Mouse (Mus musculus): ENCODE results near the gene Gm5678. TPM values are rescaled to one million over a fixed set of nuclear protein-coding genes. Genes with fewer than 3 reads are reported as not detected.
"Not testable (repeated sequence)": the region's sequence is repeated elsewhere in the genome, so short reads cannot be mapped to it uniquely, and the experiment has no call there.

The Gm5678 gene
- polyA plus RNA-seq, 1 experiment, result 0.28 TPM

DNA sequence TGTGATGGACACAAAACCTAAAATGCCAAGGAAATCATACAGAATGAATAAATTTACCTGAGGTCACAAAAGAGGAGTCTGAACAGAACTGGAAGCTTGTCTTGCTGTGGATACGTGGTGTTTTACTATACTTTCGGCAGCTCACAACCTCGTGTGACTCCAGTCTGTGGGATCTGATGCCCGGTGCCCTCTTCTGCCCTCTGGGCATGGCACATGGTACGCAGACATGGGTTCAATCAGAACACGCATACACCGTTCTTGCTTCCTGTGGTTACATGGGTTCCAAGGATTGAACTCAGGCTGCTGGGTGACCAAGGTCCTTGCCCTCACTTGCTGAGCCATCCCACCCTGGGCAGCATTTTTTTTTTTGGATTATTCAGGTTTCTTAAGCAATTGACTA lies 21.8 kb upstream of the Gm5678 start:
- no peak for DNase-seq (ENCODE audit: extremely low spot score in 1 of 2, low spot score in 1 of 2)

DNA sequence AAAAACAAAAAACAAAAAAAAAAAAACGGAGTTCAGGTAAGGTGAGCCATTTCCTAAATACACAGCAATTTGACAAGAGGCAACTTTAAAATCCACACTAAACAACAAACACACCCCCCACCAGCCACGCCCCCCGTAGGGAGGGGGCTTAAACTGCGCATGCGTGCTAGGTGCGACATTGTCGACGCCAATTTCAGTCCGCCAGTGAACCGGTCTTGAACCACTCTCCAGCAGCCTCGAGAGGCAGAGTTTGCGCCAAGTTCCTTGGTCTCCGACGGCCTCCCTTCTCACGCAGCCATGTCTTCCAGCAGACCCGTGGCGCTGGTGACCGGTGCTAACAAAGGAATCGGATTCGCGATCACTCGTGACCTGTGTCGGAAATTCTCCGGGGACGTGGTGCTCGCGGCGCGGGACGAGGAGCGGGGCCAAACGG lies 20.2 kb upstream of the Gm5678 start:
- DNase-seq (ENCODE audit: extremely low spot score in 1 of 2, low spot score in 1 of 2), result peak in 1 of 2 experiments; percentile 83

DNA sequence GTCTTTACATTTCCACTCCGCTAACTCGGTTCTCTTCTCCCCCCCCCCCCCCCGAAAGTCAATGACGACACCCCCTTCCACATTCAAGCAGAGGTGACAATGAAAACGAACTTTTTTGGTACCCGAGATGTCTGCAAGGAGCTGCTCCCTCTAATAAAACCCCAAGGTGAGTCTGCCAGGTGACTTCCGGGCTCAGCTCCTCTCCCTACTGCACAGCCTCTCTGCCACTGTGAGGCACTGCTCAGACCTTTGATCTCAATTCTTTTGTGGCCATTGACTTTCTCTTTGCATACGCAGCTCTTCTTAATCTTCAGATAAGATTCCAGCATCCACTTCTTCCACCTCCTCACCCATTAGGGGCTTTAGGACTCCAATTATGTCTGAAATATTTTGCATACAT lies 19.2 kb upstream of the Gm5678 start:
- no peak for DNase-seq (ENCODE audit: extremely low spot score in 1 of 2, low spot score in 1 of 2)

DNA sequence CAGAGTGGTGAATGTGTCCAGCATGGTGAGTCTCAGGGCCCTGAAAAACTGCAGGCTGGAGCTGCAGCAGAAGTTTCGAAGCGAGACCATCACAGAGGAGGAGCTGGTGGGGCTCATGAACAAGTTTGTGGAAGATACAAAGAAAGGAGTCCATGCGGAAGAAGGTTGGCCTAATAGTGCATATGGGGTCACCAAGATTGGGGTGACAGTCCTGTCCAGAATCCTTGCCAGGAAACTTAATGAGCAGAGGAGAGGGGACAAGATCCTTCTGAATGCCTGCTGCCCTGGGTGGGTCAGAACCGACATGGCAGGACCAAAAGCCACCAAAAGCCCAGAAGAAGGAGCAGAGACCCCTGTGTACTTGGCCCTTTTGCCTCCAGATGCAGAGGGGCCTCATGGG lies 18.1 kb upstream of the Gm5678 start:
- DNase-seq (ENCODE audit: extremely low spot score in 1 of 2, low spot score in 1 of 2), result no peak

DNA sequence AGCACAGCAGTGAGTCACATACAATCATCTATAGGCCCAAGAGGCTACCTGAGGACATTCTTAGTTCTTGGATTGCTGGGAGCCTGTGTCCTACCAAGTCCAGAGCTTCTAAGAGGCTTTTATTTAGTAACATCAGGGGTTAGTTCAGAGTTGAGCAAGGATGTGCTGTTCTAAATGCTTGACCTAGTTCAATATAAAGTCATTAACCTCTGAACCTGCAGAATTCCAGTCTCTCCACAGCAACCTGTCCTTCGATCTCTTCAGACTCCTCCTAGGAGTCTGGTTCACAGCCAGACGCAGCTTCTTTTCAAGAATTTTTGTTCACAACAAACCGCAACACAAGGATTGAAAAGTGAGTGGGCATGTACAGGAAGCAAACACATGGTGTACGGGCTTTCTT lies 16.9 kb upstream of the Gm5678 start:
- no peak for DNase-seq (ENCODE audit: extremely low spot score in 1 of 2, low spot score in 1 of 2)

DNA sequence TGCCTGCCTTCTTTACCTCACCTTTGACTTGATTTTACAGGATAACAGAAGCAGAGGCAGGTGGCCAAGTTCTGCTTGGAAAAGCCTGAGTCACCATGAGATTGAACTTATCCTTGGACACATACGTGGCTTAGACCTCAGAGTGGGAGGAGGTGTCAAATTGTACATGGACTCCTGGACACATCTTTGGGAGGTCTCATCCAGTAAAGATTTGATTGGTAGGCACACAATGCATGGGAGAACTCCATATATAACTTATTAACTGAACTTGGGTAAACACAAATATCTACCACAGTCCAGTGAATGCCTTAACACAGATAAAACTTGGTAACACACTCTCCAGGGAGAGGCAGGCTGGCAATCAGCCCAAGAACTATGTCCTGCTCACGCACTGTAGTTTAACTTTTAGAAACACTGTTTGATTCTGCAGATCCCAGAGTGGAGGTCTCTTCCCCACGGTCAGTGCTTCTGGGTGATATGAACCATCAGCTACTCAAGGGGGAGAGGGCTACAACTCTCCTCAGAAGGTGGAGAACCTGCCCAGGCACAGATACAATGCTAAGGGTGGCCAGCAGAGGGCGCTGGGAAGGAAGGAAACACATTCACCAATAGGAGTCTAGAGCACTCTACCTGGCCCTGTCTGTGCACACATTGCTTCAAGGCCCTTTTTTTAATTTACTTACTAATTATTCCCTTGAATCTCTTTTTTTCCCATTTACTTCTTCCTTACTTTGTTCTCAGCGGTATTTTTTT lies 12.6 kb upstream of the Gm5678 start:
- DNase-seq (ENCODE audit: extremely low spot score in 1 of 2, low spot score in 1 of 2), result peak in 1 of 2 experiments; percentile 80

DNA sequence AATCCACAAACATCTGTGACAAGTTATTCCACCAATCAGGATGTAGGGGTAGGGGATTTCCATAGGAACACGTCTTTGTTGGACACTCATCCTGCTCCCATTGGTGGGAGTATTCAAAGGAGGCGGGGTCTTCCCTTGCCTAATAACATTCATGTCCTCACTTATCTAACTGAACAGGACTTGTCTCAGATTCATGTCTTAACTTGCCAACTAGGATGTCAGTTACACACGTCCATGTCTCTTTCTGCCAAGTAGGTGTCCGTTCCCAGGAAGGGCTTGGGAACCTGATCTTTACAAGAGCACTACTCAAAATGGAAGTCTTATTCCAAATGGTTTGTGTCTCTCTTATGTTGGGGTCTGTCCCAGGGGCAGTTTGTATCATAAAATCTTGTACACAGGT lies 4.1 kb upstream of the Gm5678 start:
- not testable (repeated sequence) for DNase-seq (ENCODE audit: extremely low spot score in 1 of 2, low spot score in 1 of 2)

DNA sequence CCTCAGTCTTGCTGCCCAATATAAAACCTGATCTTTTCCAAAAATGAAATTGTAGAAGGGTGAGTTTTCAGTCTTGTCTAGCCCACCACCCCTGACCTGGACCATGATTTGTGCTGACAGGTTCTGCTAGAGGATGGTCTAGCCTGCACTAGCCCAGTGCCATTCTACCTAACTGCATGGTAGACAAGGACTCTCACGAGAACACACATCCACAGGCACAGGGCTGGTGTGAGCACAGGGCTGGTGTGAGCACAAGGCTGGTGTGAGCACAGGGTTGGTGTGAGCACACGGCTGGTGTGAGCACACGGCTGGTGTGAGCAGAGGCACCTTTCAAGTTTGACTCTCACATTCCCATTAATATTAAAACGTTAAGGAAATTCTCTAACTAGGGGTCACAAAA lies 3.2 kb upstream of the Gm5678 start:
- no peak for DNase-seq (ENCODE audit: extremely low spot score in 1 of 2, low spot score in 1 of 2)

DNA sequence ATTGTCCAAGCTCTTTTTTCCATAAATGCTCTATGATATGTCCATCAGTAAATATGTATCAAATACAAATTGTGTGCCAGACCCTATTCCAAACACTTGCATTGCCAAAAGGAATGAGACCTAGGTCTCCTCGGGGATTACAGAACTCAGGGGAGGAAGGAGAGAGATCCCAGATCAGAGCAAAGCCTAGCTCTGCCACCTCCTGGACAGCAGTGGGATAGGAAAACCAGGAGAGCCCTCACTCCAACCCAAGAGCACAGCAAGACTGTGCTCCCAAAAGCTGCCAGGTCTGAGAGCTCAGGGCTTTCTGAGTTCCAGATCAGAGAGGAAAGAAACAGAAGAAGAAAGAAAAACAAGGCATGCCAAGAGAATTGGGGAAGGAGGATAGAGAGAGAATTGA lies 1.2 kb upstream of the Gm5678 start:
- DNase-seq (ENCODE audit: extremely low spot score in 1 of 2, low spot score in 1 of 2), result peak in 1 of 2 experiments; percentile 59

DNA sequence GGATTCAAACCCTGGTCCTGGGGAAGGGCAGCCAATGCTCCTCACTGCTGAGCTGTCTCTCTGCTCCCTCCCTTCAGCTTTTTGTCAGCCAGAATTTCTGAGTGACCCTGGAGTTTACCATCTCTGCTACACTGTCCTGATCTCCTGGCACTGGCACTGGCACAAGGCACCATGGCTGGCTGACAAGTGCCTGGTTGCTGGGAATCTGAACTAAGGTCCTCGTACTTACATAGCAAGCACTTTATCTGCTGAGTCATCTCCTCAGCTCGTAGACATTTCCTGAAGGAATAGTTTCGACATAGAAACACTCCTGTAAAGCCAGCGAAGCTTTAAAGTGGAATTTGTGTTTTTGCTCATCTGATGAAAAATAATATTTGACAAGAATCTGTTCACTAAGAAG lies 16.1 kb downstream of the Gm5678 start:
- no peak for DNase-seq (ENCODE audit: extremely low spot score in 1 of 2, low spot score in 1 of 2)

DNA sequence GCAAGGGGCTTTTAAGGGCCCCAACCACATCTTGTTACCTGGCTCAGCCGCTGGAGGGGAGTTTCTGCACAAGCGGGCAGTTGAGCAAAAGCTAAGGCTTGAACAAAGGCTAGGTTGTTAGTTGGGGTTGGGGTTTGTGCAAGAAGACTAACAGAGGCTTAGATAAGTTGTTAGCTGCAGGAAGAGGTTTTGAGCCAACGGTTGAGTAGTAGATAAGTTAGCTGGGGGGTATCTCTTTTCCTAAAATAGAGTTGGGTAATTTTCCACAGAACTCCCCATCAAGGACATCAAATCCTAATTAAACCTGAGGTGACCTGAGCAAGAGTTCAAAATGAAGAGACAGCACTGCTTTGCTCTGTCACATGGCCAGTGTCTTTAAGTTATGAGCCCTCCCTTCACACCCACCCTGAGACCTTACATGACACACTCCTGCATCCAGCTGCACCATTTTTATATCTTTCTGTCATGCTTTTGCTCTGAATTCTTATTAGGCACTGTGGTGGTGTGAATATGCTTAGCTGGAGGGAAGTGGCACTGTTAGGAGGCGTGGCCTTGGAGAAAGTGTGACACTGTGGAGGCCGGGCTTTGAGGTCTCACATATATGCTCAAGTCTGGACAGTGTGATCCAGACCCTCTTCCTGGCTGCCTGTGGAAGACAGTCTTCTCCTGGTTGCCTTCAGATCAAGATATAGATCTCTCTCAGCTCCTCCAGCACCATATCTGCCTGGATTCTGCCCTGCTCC lies 20.7 kb downstream of the Gm5678 start:
- no peak for DNase-seq (ENCODE audit: extremely low spot score in 1 of 2, low spot score in 1 of 2)

DNA sequence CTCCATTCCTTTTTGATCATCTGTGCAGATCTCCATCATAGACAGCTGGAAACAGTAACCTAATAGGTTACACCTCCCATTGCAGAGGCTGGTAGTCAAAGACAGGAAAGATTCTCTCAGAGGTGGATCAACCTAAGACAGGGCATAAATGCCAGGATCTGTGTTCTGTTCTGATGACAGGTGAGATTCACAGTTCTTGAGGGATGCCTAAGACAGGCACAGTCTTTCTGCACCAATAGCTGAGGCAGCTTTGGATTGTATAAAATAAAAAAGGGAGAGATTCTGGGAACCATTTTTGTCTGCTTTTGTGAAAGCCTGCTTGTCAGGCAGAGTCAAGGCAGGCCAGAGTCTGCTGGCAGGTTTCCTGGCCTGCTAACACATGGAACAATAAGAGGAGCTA lies 40.1 kb downstream of the Gm5678 start:
- DNase-seq (ENCODE audit: extremely low spot score in 1 of 2, low spot score in 1 of 2), result no peak

DNA sequence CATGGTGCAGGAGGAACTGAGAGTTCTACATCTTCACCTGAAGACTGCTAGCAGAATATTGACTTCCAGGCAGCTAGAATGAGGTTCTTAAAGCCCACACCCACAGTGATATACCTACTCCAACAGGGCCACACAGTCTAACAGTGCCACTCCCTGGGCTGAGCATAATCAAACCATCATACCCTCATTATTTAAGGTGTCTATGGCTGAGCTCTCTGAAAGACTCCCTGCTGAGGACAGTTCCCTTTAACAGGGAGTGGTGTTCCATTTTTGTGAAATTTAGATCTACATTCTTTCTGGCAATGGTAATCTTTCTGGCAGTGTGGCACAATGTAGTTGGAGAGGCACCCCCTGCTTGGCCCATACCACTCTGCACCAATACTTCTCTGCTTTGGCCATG lies 41.6 kb downstream of the Gm5678 start:
- no peak for DNase-seq (ENCODE audit: extremely low spot score in 1 of 2, low spot score in 1 of 2)

DNA sequence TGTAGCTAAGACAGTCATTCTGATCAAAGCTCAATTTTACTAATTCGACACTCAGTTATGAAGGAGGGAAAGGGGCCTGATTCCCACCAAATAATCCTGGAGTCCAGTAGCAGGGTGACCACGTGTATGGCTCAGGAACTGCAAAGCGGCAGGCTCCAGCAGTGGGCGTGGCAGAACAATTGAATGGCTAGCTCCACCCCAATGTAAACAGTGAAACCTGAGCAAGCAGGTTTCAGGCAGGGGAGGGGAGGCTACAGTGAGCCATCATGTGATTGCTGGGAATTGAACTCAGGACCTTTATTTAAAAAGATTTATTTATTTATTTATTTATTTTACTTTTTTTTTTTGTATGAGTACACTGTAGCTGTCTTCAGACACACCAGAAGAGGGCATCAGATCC lies 42.6 kb downstream of the Gm5678 start:
- not testable (repeated sequence) for DNase-seq (ENCODE audit: extremely low spot score in 1 of 2, low spot score in 1 of 2)

DNA sequence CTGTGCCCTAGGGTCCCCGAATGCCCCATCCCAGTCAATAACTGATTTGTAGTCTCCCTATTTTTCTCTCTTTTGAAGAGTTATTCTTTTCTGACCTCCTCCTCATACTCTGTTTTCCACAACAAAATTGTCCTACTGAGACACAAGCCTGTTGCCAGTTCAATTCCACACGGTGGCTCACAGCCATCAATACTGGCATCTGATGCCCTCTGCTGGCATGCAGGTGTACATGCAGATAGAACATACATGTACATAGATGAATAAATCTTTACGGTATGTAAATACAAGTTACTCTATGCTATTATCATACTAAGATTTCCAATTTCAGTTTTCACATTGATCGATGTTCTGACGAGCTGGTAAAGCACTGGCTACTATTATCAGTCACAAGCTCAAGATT lies 43.2 kb downstream of the Gm5678 start:
- DNase-seq (ENCODE audit: extremely low spot score in 1 of 2, low spot score in 1 of 2), result no peak

DNA sequence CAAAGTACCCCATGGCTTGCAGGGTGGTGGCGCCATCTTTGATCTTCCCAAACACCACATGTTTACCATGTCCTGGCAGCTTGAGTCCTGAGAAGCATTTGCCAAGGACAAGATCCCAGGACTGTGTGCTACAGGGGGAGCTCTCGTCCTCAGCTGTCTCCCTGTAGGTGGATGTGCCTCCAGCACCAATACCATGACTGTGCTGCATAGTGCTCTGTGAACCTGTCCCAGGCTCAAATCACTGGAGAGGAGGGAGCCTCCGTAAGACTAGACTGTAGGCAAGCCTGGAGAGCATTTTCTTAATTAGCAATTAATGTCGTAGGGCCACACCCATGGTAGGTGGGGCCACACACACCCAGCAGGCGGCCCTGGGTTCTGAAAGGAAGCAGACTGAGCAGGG lies 48.5 kb downstream of the Gm5678 start:
- no peak for DNase-seq (ENCODE audit: extremely low spot score in 1 of 2, low spot score in 1 of 2)

DNA sequence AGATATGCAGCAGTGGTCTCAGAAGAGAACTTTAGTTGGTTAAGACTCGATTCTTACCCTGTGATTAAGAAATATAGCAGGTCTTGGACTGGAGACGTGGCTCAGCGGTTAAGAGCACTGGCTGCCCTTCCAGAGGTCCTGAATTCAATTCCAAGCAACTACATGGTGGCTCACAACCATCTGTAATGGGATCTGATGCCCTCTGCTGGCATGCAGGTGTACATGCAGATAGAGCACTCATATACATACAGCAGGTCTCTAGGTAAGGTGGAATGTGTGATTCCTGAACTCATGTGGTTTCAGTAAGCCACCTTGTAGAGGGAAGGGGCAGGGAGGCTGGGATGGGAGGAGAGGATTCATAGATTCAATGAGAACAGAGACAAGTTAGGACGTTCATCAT lies 50.3 kb downstream of the Gm5678 start:
- no peak for DNase-seq (ENCODE audit: extremely low spot score in 1 of 2, low spot score in 1 of 2)

DNA sequence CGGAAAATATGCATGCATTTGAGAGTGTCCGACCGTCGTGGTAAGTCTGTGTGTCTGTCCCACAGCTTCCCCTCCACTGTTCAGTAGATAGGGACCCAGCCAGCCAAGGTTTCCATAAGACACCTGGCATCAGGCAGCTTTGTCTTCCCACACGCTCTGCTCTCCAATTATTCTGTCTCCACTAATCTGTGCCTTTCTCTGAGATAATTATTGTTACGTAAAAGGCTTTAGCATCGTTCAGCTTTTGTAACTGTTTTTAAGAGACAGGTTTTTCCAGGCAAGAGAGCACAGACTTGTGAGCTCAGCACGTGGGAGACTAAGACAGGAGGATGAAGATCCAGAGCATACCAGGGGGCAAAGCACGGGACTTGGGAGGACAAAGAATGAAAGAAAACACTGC lies 51.3 kb downstream of the Gm5678 start:
- DNase-seq (ENCODE audit: extremely low spot score in 1 of 2, low spot score in 1 of 2), result peak in 1 of 2 experiments; percentile 19
